Mouse (Mus musculus) bone marrow, adult 2 months (tissue): ENCODE results near the gene Tdrd9.

Experiments
- CTCF ChIP-seq: fragments of 200-500 bp; IDR thresholded peaks from 2 replicates; pipeline ENCODE4 v1.5.1; 2011; ENCODE audit warnings: low read length, control low read depth; ENCODE audit not compliant: control insufficient read depth, insufficient read depth
- POLR2A ChIP-seq: fragments of 200-500 bp; IDR thresholded peaks from 2 replicates; pipeline ENCODE4 v1.6.1; 2011; ENCODE audit warnings: low read depth, mild to moderate bottlenecking, control low read depth, low read length, borderline replicate concordance; ENCODE audit not compliant: control insufficient read depth

GRCm38 (mm10) chr12:112109701-112110100 is 138.3 kb downstream of the Tdrd9 start:
- TF ChIP-seq POLR2A (no peak), CTCF (no peak)
